Mouse (Mus musculus): ENCODE results near the gene Eno2. TPM values are rescaled to one million over a fixed set of nuclear protein-coding genes. Genes with fewer than 3 reads are reported as not detected.

The Eno2 gene
- total RNA-seq, 2 experiments from 2014 or later = 2.1 to 3.0 TPM

DNA sequence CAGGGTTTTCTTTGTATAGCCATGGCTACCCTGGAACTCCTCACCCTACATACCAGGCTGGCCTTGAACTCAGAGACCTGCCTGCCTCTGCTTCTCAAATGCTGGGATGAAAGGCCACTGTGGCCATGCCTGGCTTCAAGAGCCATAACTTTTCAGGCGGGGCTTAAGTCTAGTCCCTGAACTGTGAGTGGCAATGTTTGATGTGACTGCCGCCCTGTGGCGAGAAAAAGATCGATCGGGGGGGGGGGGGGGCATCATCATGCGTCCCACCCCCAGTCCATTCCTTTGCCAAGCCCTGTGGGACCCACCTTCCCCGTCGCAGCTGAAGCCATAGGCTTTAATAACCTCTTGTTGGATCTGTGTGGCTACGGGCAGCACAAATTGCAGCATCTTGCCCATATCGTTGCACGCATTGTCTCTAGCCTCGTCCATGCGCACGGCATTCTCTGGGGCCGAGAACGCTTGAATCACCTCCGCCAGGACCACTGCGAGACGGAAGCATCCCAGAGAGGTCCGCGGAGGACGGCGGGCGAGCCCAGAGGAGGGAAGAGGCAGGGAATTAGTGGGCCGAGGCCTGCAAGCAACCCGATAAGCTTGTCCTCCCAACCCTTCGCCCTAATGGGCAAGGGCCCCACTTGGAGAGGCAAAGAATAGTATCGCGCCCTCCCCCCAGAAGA lies 29.1 kb downstream of the Eno2 start:
- DNase-seq = peak; percentile 23

- DNase-seq = no peak
These were observed 30.2 kb downstream of the Eno2 start for GRCm38 (mm10) chr6:124739231-124739796.

DNA sequence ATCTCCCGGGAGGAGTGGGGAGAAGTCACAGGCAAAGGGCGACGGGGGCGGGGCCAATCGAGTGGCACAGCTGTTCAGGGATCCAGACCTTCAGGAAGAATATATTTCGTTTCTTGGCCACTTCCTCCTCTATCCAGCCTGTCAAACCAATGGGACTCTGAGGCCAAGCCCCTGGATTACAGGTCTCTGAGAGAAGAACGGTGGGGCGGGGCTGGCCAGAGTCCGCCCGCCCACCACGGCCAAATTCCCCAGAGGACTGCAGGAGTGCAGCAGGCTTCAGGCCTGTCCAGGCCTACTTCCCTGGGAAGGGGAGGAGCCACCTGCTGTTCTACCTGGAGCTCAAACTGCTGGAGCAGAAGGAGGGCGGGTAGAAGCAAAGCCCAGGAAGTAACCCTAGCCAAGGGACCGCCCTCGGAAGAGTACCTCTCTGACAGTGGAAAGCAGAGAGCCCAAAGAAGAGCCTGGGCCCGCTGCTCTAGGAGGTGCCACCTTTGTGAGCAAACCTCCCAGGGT lies 30.9 kb downstream of the Eno2 start, which contains the start of gene Ptpn6:
Gene Ptpn6 (minus strand): TSS at position 204 of the 513 bp plus-strand sequence.
- peak; percentile 31 for DNase-seq

DNA sequence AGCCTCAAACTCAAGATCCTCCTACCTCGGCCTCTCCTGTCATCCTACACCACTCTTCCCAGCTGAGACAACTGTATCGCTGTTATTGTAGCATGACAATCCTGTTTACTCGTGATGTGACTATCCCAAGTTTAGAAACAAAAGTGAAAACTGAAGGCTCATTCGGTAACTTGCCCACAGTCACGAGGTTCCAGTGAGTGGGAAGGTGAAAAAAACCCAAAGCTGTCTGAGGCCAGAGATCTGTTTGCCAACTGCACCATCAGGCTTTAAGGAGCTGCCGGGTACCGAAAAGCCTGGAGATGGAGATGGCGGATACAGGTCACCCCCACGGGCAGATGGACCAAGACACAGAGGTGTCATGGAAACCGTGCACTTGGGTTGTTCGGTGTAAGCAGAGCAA lies 32.4 kb downstream of the Eno2 start:
- DNase-seq = no peak

DNA sequence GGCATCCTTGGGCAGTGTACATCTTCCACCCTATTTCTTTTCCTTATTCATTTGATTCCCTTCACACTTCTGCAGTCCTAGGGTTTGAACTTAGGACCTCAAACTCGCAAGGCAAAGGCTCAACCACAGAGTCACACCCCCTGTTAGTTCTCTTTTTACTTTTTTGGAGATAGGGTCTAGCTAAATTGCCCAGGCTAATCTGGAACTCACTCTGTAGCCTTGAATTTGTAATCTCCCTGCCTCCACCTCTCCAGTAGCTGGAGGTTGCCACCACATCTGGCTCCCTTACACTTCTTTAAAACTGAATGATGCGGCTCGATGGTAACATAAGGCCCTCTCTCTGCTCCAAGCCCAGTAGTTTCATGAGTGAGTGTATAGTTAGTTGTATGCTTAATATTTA lies 35.1 kb downstream of the Eno2 start:
- no peak for DNase-seq

- peak; percentile 57 for DNase-seq
These were observed 36.8 kb downstream of the Eno2 start for GRCm38 (mm10) chr6:124732476-124733370.

DNA sequence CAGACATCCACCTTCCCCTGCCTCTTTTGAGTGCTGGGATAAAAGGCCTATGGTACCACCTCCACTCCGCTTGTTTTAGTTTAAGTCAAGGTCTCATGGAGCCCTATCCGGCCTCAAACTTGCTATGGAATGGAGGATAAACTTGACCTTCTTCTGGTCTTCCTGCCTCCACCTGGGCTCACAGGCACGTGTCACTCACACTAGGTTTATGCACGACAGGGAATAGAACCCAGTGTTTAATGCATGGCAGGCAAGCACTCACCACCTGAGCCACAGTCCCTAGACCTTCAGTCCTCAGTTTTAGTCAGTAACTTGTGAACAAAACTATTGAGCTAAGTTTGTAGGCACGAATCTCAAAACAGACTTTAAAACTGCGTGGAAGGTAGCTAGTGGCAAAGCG lies 38.4 kb downstream of the Eno2 start:
- DNase-seq = no peak

DNA sequence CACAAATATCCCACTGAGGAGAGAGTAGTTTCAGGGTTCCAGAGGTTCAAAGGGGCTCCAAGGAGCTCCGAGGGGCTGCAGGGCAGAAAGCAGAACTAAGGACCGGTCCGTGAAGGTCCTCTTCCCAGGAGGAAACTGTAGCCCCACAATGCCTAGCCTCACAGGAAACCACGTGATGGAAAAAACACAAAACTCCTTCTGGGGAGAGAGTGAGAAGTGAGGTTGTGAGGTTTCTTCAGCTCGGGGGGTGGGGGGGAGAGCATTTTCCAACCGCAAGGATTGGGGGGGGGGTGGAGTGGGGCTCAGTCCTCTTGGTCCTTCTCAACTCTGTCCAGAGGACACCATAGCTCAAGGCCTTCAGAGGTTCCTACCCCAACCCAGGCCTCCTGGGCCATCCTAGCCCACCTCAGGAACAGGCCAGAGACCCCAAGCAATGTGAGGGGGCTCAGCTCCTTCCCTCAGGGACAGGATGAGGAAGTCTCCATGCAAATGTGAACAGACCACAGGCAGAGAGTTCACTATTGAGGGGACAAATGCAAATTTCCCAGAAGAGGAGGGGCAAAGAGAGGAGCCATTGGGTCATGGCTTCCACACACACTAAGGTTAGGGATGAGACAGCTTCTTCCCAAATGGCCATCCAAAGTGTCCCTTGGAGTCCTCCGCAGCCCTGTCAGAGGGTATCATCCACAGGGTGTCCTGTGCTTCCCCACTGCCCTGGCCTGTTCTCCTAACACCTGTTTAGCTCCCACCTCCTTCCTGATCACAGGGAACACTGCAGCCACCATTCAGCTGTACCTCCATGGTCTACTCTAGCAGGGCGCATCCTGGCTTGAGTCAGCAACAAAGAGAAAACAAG lies 39.4 kb downstream of the Eno2 start:
- no peak for DNase-seq

GRCm38 (mm10) chr6:124728621-124729020 lies 40.9 kb downstream of the Eno2 start:
- DNase-seq = no peak

- no peak for DNase-seq
These were observed 45.0 kb downstream of the Eno2 start for GRCm38 (mm10) chr6:124724472-124724871.

DNA sequence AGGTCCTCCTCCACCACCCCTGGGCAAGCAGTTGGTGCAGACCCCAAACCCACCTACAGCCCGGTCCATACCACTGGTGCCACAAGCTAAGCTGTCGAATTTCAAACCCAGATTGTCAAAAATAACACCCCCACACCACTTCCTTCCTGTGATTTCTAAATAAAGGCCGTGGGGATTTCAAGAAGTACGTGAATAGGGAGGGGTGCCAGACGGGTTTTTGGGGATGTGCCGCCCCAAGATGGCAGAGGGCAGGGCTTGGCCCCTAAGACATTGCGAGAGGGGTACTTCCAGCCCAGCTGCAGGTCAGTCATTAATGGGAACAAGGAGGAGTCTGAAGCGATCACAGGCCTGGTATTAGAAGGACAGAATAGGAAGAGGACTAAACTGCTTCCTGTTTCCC lies 45.9 kb downstream of the Eno2 start:
- no peak for DNase-seq

DNA sequence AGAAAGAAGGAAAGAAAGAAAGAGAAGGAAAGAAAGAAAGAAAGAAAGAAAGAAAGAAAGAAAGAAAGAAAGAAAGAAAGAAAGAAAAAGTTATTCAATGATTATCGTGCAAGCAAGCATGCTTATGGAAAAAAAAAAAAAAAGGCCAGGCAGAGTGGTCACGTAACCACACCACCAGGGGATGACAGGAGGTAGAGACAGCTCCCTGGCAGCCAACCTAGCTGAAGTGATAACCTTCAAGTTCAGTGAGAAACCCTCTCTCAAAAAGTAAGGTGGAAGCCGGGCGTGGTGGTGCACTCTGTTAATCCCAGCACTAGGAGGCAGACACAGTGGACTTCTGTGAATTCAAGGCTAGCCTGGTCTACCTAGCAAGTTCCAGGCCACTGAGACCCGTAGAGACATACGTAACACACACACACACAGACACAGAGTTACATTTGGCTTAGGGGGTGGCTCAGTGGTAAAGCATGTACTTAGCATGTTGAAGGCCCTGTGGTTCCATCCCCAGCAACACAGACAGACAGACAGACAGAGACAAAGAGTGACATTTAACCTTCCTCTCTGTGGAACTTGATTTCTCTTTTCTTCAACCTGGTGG lies 46.5 kb downstream of the Eno2 start:
- no peak for DNase-seq

GRCm38 (mm10) chr6:124720904-124721303 lies 48.6 kb downstream of the Eno2 start:
- no peak for DNase-seq

GRCm38 (mm10) chr6:124719354-124719978 lies 50.0 kb downstream of the Eno2 start:
- DNase-seq = no peak

DNA sequence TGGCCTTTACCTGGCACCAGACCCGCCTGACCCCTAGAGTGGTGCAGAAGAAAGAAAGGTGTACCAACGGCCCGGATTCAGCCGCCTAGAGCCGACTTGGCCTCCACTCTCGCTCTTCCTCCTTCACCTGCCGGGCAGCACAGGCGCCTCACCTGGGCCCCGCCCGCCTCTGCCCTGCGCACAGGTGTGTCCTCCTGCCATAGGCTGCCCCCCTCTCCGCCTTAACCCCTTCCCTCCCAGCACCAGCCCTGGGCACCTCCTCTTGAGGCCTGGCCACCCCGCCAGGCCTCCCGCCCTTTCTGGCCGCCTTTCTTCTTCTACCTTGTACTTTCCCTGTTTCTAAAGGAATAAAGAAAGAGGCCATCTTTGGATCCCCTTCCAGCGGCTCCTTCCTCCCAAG lies 50.8 kb downstream of the Eno2 start:
- no peak for DNase-seq

GRCm38 (mm10) chr6:124717968-124718367 lies 51.5 kb downstream of the Eno2 start:
- no peak for DNase-seq

DNA sequence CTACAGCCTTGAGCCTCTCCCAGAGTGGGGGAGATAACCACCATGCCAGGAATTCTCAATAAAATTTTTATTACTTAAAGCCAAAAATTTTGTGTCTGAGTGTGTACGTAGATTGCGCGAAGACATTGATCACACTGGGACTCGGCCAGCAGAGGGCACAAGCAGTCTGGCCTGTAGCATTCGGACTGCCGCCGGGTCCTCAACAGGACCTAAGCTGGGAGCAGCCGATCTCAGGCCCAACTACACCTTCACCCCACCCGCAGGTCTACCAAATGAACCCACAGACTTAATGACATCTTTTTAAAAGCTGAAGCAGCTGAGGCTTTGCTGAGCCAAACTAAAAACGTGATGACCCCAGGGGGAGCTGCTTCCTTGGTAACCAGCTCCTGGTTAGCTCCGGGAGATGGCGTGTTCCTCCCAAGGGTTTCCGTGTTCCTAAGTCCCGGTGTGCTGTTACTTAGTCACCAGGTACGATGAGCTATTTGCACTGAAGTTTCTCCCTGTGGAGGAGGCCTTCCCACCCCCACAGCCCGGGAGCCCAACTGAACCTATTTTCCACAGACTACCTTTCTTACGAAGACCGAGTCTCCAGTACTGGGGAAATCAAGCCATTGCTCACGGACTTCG lies 52.5 kb downstream of the Eno2 start:
- DNase-seq = no peak

DNA sequence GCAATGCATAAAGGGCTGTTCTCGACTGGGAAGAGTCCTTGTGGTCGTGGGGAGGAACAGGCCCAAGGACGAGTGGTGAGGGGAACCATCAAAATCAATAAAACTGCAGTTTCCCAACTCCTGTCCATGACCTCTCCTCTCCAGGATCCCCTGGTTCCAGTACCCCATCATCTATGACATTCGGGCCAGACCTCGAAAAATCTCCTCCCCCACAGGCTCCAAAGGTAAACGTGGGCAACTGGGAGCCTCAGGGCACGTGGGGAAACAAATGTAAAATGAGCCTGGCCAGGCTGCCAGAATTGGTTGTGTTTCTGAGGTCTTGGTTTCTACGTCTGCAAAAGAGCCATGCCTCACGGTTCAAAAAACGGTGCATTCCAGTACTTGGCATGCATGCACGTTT lies 56.6 kb downstream of the Eno2 start:
- DNase-seq = no peak

- DNase-seq = peak; percentile 98
These were observed 57.4 kb downstream of the Eno2 start, which contains the start of the genes Emg1 and Phb2 for GRCm38 (mm10) chr6:124711824-124712782. Emg1 (minus strand) TSS chr6:124712178. Phb2 (plus strand) TSS chr6:124712336.
